Mouse (Mus musculus): ENCODE measurements around the gene Adipor2. TPM values are rescaled to one million over a fixed set of nuclear protein-coding genes. Genes with fewer than 3 reads are reported as not detected.
"Not testable (repeated sequence)": the region's sequence is repeated elsewhere in the genome, so short reads cannot be mapped to it uniquely, and the experiment has no call there.

Adipor2 gene
- total RNA-seq (2015) (57.1 and 64.4 TPM in 2 replicates), total RNA-seq (2017) (71.4 and 85.8 TPM in 2 replicates)

DNA sequence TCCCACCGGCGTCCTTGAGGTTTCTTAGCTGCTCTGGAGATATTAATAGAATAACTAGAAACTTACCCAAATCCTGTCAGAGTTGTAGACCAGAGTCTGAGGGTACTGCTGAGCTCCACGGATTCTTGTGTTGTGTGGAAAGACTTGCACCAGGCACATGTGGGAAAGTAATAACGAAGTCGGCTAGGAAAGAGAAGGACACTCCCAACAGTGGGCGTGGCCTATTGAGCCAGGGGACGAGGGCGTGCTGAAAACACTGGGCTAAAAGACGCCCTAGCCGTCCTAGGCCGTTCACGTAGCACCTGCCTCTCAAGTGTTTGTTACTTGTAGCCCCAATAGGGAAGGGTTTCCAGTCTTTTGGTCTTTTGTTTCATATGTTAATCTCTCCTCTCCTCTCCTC lies at the start of gene Adipor2:
Gene Adipor2 (minus strand): TSS at position 351 of the 400 bp plus-strand sequence.
- peak; percentile 86 for ATAC-seq (replicated peaks; ENCODE audit: poor library complexity)

- no peak for ATAC-seq (replicated peaks; ENCODE audit: poor library complexity)
Measured at GRCm38 (mm10) chr6:119466161-119466560, 48.7 kb upstream of the Adipor2 start.

DNA sequence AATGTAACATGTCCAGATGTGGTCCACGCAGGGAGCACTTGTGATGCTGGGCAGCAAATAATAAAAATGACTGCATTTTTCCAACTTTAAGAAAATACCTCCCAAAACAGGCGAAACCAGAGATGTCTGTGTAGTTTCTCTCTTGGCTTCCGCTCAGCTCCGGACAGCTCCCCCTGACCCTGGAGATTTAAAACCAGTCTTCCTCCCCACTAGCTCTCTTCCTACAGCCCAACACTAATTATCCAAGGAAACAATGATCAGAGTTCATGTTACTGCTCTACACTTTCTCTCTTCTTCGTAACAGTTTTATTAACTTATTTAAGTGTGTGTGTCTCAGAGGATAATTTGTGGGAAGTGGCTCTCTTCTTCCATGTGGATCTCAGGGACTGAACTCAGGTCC lies 42.9 kb upstream of the Adipor2 start:
- no peak for ATAC-seq (replicated peaks; ENCODE audit: poor library complexity)

DNA sequence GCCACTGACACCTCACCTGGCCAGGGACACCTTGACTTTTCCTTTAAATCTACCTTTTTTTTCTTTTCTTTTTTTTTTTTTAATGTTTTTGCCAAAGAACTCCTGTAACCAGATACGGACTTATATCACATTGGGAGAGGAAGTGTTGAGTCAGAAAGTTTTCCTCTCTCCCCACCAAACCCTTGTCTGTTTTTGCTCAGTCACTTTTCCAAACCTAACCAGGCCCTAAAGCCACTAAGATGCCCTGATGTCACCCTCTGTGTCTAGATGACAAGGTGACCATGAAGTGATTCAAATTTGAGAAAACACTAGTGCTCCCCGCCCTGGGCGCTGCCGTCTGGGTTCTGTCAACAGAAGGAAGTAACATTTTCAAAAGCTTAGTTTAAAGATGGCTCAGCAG lies 41.5 kb upstream of the Adipor2 start:
- ATAC-seq (replicated peaks; ENCODE audit: poor library complexity): no peak

- ATAC-seq (replicated peaks; ENCODE audit: poor library complexity): no peak
Measured at GRCm38 (mm10) chr6:119458166-119458565, 40.7 kb upstream of the Adipor2 start.

- ATAC-seq (replicated peaks; ENCODE audit: poor library complexity): no peak
Measured at GRCm38 (mm10) chr6:119451981-119452499, 34.5 kb upstream of the Adipor2 start.

DNA sequence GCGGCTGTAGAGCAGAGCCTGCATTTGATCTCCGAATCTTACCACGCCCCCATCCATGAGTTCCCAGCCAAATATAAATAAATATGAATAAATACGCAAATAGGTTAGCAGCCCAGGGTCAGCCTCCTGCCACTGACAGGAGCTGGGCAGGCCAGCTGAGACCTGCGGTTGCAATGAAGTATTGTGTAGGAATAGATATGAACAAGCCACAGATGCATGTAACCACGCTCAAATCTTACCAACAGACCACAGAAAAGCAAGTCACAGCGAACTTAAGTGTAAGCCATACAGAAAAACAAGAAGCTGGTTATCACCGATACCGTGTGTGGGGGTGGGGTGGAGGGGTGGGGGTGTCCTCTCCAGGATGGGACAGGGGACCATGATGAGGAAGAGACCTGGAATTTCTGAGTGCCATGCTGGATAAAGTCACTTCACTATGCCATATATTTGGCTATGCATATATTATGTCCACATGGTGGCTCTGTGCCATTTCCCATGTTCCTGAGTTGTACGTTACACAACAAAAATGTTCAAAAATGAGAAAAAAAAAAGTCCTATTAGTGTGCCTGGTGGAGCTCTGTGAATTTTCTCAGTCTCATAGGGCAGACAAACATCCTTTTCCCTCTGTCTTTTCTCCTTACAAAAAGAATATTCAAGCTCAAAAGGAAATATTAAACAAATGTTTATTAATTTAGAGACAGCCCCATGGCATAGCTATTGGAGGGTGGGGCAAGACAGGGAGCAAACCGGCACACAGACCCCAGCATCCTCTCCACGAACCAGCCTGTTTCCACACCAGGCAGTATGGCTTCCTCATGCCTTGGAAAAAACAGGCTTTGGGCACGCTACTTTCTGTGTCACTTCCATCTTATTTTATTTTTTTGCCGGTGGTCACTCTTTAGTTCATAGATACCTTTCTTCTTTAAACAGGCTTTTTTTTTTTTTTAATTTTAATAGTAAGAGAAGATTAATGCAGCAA lies 33.8 kb upstream of the Adipor2 start:
- peak; percentile 74 for ATAC-seq (replicated peaks; ENCODE audit: poor library complexity)

- ATAC-seq (replicated peaks; ENCODE audit: poor library complexity): peak; percentile 40
Measured at GRCm38 (mm10) chr6:119449060-119449499, 31.6 kb upstream of the Adipor2 start.

GRCm38 (mm10) chr6:119448321-119449059 lies 31.0 kb upstream of the Adipor2 start:
- ATAC-seq (replicated peaks; ENCODE audit: poor library complexity): no peak

DNA sequence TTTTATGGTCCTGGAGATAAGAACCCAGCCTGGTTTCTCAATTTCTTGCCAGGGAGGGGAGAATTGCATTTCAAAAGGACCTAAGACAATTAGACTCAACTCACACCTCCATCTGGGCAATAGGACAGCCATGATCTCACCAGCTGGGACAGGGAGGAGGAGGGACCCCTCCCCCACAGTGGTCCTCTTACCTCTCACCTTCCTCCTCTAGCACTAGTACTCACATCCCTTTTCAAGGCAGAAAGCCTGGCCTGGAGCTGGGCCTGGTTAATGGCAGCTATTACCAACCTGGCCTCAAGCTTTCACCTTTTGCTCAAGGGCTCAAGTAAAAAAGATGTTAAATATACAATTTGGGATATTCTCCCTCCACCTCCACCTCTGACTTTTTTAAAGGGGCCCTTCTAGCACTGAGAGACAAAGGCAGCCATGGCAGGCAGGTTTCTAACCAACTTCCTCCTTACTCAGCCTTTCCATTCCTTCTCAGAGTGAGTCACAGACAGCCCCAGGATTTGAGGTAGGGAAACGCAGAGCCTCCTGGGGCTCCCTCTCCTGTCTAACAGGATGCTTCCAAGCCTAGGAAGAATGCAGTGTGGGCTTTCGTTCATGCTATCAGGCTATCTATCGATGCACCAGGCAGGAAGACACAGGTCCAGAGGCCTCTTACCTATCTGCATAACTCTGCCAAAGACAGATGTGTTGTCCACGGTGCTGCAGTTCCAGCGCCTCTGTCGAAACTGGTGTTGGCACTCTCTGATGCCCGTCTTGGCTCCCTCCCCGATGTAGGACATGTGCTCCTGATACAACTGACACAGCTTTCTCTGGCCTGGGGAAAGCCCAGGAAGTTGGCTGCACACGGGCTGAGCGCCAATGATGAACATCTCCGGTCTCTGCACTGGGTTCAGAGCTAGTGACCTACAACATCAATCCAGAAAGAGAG lies 28.4 kb upstream of the Adipor2 start:
- ATAC-seq (replicated peaks; ENCODE audit: poor library complexity): peak; percentile 24; the same call in 1 of the 2 replicates

- ATAC-seq (replicated peaks; ENCODE audit: poor library complexity): peak; percentile 86
Measured at GRCm38 (mm10) chr6:119443742-119444645, 26.5 kb upstream of the Adipor2 start.

DNA sequence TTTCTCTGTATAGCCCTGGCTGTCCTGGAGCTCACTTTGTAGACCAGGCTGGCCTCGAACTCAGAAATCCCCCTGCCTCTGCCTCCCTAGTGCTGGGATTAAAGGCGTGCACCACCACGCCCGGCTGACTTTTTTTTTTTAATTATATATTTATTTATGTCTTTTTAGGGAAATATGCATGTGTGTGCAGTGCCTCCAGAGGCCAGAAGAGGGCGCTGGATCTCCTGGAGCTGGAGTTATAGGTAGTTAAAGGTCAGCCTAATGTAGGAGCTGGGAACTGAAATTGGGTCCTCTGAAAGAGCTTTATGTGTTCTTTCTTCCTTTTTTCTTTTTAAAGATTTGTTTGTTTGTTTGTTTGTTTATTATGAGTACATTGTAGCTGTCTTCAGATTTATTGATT lies 25.2 kb upstream of the Adipor2 start:
- not testable (repeated sequence) for ATAC-seq (replicated peaks; ENCODE audit: poor library complexity)

DNA sequence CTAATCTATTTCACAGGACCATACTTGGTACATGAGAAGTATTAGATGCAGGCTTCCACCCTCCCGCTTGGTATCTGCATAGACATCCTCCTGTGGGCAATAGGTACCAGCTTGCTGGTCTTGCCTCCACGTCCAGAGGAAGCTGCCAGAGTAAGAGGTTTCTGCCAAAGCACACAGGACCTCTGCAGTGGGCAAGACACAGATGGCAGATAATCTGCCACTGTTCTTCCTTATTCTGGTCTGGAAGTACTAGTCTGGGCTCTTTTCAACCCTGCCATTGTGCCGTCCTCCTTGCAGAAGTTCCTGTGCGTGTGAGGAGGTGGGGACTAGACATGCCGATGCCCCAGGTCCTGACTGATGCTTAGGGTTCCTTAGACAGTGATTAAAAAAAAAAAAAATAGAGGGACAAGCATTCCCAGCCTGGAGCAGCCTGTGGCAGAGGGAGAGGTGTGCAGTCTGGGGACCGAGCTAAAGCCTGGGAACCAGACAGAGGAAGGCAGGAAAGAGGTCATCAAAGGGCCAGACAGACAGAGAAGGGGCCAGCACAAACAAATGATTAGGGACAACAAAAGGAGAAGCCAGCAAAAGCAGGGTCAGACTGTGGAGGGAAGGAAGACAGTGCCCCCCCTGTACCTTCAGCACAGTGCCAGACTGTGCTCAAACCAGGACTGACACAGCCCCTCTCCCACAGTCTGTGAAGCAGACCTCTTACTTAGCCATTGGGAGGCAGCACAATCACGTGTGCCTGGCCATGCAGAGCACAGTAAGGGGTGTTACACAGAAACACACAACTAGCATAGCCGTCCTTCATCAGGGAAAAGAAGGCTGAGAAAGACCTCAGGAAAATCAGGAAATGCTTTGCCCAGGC lies 20.6 kb upstream of the Adipor2 start:
- ATAC-seq (replicated peaks; ENCODE audit: poor library complexity): peak; percentile 62

GRCm38 (mm10) chr6:119434394-119434793 lies 16.9 kb upstream of the Adipor2 start:
- ATAC-seq (replicated peaks; ENCODE audit: poor library complexity): no peak

GRCm38 (mm10) chr6:119431751-119432324 lies 14.3 kb upstream of the Adipor2 start:
- ATAC-seq (replicated peaks; ENCODE audit: poor library complexity): no peak

- peak; percentile 90 for ATAC-seq (replicated peaks; ENCODE audit: poor library complexity)
Measured at GRCm38 (mm10) chr6:119430508-119430907, 13.0 kb upstream of the Adipor2 start.

- ATAC-seq (replicated peaks; ENCODE audit: poor library complexity): no peak
Measured at GRCm38 (mm10) chr6:119429311-119429710, 11.8 kb upstream of the Adipor2 start.

DNA sequence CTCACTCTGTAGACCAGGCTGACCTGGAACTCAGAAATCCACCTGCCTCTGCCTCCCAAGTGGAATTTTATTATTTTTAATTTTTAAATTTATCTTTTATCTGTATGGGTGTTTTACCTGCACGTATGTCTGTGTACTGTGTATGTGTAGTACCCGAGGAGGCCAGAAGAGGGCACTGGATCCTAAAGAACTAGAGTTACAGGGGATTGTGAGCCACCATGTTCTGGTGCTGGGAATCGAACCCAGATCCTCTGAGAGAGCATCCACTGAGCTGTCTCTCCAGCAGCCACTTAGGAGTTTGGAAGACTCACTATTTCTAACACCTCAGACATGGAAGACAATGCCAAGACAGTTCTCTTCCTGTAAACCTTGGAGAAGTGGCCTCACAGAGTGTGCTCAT lies 11.1 kb upstream of the Adipor2 start:
- ATAC-seq (replicated peaks; ENCODE audit: poor library complexity): peak; percentile 54
